Mouse (Mus musculus): ENCODE results near the gene Slc25a39.

- no peak for TF ChIP-seq CTCF (IDR thresholded peaks at IDR 0.05; ENCODE audit: low read depth, low read length)
- no peak for TF ChIP-seq POLR2A (IDR thresholded peaks at IDR 0.05; ENCODE audit: extremely low read depth, insufficient read depth, low read length)
These were observed 25.0 kb downstream of the Slc25a39 start for GRCm38 (mm10) chr11:102382794-102383193.
